Mouse (Mus musculus): ENCODE data around the gene Ott. TPM values are rescaled to one million over a fixed set of nuclear protein-coding genes. Genes with fewer than 3 reads are reported as not detected.
"Not testable (repeated sequence)": the region's sequence is repeated elsewhere in the genome, so short reads cannot be mapped to it uniquely, and the experiment has no call there.

The Ott gene
- not detected in 2 replicates for polyA plus RNA-seq (2016; fragmentation: Nextera tagmentation; extraction: Ambion mirVana)

- H3K36me3 ChIP-seq; H3K27me3 ChIP-seq (ENCODE audit: insufficient read depth, poor library complexity, severe bottlenecking); H3K4me1 ChIP-seq; DNase-seq (ENCODE audit: low spot score); H3K9me3 ChIP-seq; H3K27ac ChIP-seq; H3K4me3 ChIP-seq: not testable (repeated sequence)
- WGBS: no CpG with 5 or more reads among the region's 5 CpGs
These were observed at the start of gene Ott for GRCm38 (mm10) chrX:149073982-149074381. Ott (plus strand) TSS chrX:149074282.

Other genes starting within 250 kb of the Ott start
- not detected in 2 replicates for gene Luzp4, start 216.6 kb upstream of the Ott start, polyA plus RNA-seq (2016; fragmentation: Nextera tagmentation; extraction: Ambion mirVana)
- gene Gm15093, start 198.1 kb downstream of the Ott start, polyA plus RNA-seq (2016; fragmentation: Nextera tagmentation; extraction: Ambion mirVana): not detected in 2 replicates

All from heart, embryonic 10.5 days (tissue).